Mouse (Mus musculus): ENCODE measurements at regions not wholly inside any gene's neighbourhood (a gene's known extent, or its start where the extent isn't known, plus 50 kb on each side); places are given as distances from the start of the nearest gene placed in this dataset.
A peak's percentile ranks its signal among the peaks of the same experiment; 100 is the strongest.

DNA sequence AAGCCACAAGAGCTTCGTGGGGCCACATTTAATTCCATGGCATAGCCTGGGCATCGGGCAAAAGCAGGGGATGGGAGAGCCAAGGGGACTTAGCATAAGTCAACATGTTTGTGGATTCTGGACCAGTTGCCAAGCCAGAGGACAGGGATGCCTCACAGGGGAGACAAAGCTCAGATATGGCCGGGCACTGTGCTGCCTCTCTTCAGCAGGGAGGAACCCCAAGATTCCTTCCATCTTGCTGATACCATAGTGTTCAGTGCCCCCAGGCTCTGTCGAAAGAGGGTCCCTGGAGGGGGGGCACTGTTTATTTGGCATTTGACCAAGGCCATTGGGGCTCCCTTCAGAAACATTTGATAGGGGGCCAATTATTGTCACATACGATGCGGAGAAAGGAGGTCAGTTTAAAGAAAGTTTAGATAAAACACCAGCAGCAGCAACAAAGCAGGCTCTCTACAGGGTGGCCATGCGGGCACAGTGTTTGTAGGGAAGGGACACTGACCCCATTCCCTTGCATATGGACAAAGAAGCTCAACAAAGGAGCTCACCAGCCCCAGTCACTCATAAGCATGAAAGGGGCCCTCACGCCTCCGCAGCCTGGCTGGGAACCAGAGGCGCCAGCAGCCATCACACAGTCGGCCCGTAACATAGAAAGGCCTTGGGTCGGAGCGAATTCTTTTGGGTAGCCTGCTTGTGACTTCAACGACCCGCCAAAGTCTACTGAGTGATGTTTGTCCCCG, 107.6 kb upstream of the 1700016C15Rik start:
- 0 out of 2 replicates have a peak, but pooled peaks cover 5% of the 10 kb centered on the region for H3K4me1 ChIP-seq (replicated peaks; ENCODE audit: control insufficient read depth, insufficient read depth, low read length)
- H3K4me2 ChIP-seq (replicated peaks): no peak overlapping the region
- H3K27me3 ChIP-seq (ENCODE audit: control insufficient read depth, insufficient read depth, low read length): no peaks in the 10 kb centered on the region
- H3K9me3 ChIP-seq (ENCODE audit: control insufficient read depth, low read length): no peaks in the 10 kb centered on the region
- no peak for DNase-seq (ENCODE audit: low spot score)
- ATAC-seq (ENCODE audit: low FRiP score): peak; percentile 54; the same call in 1 of the 2 replicates
- 36% methylated on average over 17 of the region's 17 CpGs for WGBS
- H3K36me3 ChIP-seq (replicated peaks; ENCODE audit: control insufficient read depth, insufficient read depth): no peaks in the 10 kb centered on the region
- no peak overlapping the region for H3K4me3 ChIP-seq (replicated peaks; ENCODE audit: low read length)
- no peak overlapping the region for H3K27ac ChIP-seq
- H3K9ac ChIP-seq: no peak overlapping the region

- no peak for ATAC-seq (ENCODE audit: low FRiP score)
- no peak overlapping the region for H3K4me2 ChIP-seq (replicated peaks)
- DNase-seq (ENCODE audit: low spot score): no peak
- H3K27me3 ChIP-seq (ENCODE audit: control insufficient read depth, insufficient read depth, low read length): no peaks in the 10 kb centered on the region
- H3K4me1 ChIP-seq (replicated peaks; ENCODE audit: control insufficient read depth, insufficient read depth, low read length): 0 out of 2 replicates have a peak, but pooled peaks cover 5% of the 10 kb centered on the region
- H3K9me3 ChIP-seq (ENCODE audit: control insufficient read depth, low read length): no peaks in the 10 kb centered on the region
- H3K36me3 ChIP-seq (replicated peaks; ENCODE audit: control insufficient read depth, insufficient read depth): no peaks in the 10 kb centered on the region
- H3K9ac ChIP-seq: no peak overlapping the region
- WGBS: 29% methylated on average over 6 of the region's 6 CpGs
- H3K27ac ChIP-seq: no peak overlapping the region
- no peak overlapping the region for H3K4me3 ChIP-seq (replicated peaks; ENCODE audit: low read length)
These were observed 106.3 kb upstream of the 1700016C15Rik start for GRCm38 (mm10) chr1:177623304-177623726.

DNA sequence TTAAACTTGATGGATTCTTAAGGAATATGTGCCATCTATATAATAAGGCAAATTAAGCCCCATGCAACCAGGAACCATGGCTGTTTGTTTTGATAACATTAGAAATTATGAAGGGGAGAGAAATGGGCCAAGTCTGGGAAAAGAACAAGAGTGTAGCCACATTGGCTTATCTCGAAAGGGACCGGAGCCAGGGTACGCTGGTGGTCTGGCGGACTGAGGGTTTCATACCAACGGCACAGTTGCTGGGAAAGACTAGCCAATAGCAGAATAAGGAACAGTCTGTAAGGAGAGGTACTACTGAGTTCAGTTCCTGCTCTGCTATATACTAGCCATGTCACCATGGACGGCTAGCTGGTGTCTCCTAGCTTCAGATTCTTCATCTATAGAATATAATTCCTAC, 105.9 kb upstream of the 1700016C15Rik start:
- Histone ChIP-seq H3K9ac (no peak overlapping the region), H3K27ac (no peak overlapping the region), H3K4me1 (replicated peaks; ENCODE audit: control insufficient read depth, insufficient read depth, low read length) (0 out of 2 replicates have a peak, but pooled peaks cover 5% of the 10 kb centered on the region), H3K9me3 (ENCODE audit: control insufficient read depth, low read length) (no peaks in the 10 kb centered on the region), H3K27me3 (ENCODE audit: control insufficient read depth, insufficient read depth, low read length) (no peaks in the 10 kb centered on the region), H3K36me3 (replicated peaks; ENCODE audit: control insufficient read depth, insufficient read depth) (no peaks in the 10 kb centered on the region), H3K4me3 (replicated peaks; ENCODE audit: low read length) (no peak overlapping the region), H3K4me2 (replicated peaks) (no peak overlapping the region)
- 77% methylated on average over 6 of the region's 6 CpGs for WGBS
- DNase-seq (ENCODE audit: low spot score) (no peak), ATAC-seq (ENCODE audit: low FRiP score) (no peak)

- no peaks in the 10 kb centered on the region for H3K27me3 ChIP-seq (ENCODE audit: control insufficient read depth, insufficient read depth, low read length)
- no peak for DNase-seq (ENCODE audit: low spot score)
- no peaks in the 10 kb centered on the region for H3K36me3 ChIP-seq (replicated peaks; ENCODE audit: control insufficient read depth, insufficient read depth)
- H3K4me1 ChIP-seq (replicated peaks; ENCODE audit: control insufficient read depth, insufficient read depth, low read length): 0 out of 2 replicates have a peak, but pooled peaks cover 4% of the 10 kb centered on the region
- no peak overlapping the region for H3K4me2 ChIP-seq (replicated peaks)
- H3K9ac ChIP-seq: no peak overlapping the region
- H3K9me3 ChIP-seq (ENCODE audit: control insufficient read depth, low read length): no peaks in the 10 kb centered on the region
- ATAC-seq (ENCODE audit: low FRiP score): no peak
- no peak overlapping the region for H3K4me3 ChIP-seq (replicated peaks; ENCODE audit: low read length)
- no peak overlapping the region for H3K27ac ChIP-seq
- 95% methylated on average over 4 of the region's 4 CpGs for WGBS
These were observed 101.8 kb upstream of the 1700016C15Rik start for GRCm38 (mm10) chr1:177627814-177628213.

DNA sequence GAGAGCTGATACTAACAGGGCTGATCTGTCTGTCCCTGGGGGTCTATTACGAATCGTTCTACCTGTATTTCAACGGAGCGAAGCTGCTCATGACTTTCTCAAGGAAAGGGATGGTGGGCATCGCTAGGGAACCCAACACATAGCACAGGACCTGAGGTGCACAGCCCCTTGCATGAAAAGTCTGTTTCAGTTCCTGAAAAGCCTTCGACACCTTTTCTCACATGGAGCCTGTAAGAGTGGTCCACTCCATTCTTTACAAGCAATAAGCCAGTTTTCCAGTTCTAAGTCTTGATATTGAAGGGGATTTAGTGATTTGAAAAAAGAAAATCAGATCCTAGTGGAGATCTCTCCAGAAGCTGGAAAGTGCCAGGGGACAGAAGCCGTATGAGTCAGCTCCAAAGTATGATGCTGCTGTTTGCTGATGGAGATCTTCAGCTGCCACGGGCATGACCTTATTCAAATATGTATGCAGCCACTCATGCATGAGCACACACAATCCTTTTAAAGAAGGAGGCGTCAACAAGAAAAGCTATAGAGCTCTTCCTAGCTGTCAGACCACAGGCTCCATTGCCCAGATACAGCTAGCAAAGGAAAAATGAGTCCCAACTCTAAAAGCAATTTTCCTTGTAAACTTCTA, 95.5 kb upstream of the 1700016C15Rik start:
- no peak overlapping the region for H3K9ac ChIP-seq
- no peaks in the 10 kb centered on the region for H3K27me3 ChIP-seq (ENCODE audit: control insufficient read depth, insufficient read depth, low read length)
- DNase-seq (ENCODE audit: low spot score): no peak
- no peak overlapping the region for H3K4me2 ChIP-seq (replicated peaks)
- ATAC-seq (ENCODE audit: low FRiP score): no peak
- 74% methylated on average over 9 of the region's 9 CpGs for WGBS
- H3K4me1 ChIP-seq (replicated peaks; ENCODE audit: control insufficient read depth, insufficient read depth, low read length): 0 out of 2 replicates have a peak, but pooled peaks cover 4% of the 10 kb centered on the region
- H3K4me3 ChIP-seq (replicated peaks; ENCODE audit: low read length): no peak overlapping the region
- H3K9me3 ChIP-seq (ENCODE audit: control insufficient read depth, low read length): no peaks in the 10 kb centered on the region
- H3K27ac ChIP-seq: no peak overlapping the region
- no peaks in the 10 kb centered on the region for H3K36me3 ChIP-seq (replicated peaks; ENCODE audit: control insufficient read depth, insufficient read depth)

GRCm38 (mm10) chr1:177637061-177637460, 92.6 kb upstream of the 1700016C15Rik start:
- H3K27me3 ChIP-seq (ENCODE audit: control insufficient read depth, insufficient read depth, low read length): no peaks in the 10 kb centered on the region
- DNase-seq (ENCODE audit: low spot score): no peak
- H3K36me3 ChIP-seq (replicated peaks; ENCODE audit: control insufficient read depth, insufficient read depth): no peaks in the 10 kb centered on the region
- peaks cover 15% of the 10 kb centered on the region for H3K4me1 ChIP-seq (replicated peaks; ENCODE audit: control insufficient read depth, insufficient read depth, low read length)
- H3K9ac ChIP-seq: no peak overlapping the region
- no peaks in the 10 kb centered on the region for H3K9me3 ChIP-seq (ENCODE audit: control insufficient read depth, low read length)
- 85% methylated on average over 9 of the region's 9 CpGs for WGBS
- ATAC-seq (ENCODE audit: low FRiP score): no peak
- no peak overlapping the region for H3K4me2 ChIP-seq (replicated peaks)
- H3K4me3 ChIP-seq (replicated peaks; ENCODE audit: low read length): no peak overlapping the region
- H3K27ac ChIP-seq: no peak overlapping the region

DNA sequence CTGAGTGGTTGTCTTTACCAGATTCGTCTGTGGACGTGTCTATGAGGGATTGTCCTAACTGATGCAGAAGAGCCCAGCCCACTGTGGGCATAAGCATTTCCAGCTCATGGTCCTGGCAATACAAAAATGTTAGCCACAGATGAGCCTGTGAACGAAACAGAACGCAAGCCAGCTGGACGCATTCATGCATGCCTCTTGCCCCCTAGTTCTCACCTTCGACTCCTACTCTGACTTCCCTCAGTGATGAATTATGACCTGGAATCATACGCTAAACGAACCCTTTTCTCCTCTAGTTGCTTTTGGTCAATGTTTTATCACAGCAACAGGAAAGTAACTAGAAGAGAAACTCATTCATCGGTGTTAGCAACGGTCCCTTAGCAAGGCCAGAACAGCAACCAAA, 91.2 kb upstream of the 1700016C15Rik start:
- Histone ChIP-seq H3K9ac (no peak overlapping the region), H3K36me3 (replicated peaks; ENCODE audit: control insufficient read depth, insufficient read depth) (no peaks in the 10 kb centered on the region), H3K27me3 (ENCODE audit: control insufficient read depth, insufficient read depth, low read length) (no peaks in the 10 kb centered on the region), H3K9me3 (ENCODE audit: control insufficient read depth, low read length) (no peaks in the 10 kb centered on the region), H3K4me1 (replicated peaks; ENCODE audit: control insufficient read depth, insufficient read depth, low read length) (peaks cover 13% of the 10 kb centered on the region), H3K4me3 (replicated peaks; ENCODE audit: low read length) (no peak overlapping the region), H3K27ac (no peak overlapping the region), H3K4me2 (replicated peaks) (no peak overlapping the region)
- 83% methylated on average over 10 of the region's 10 CpGs for WGBS
- DNase-seq (ENCODE audit: low spot score) (no peak), ATAC-seq (ENCODE audit: low FRiP score) (no peak)

DNA sequence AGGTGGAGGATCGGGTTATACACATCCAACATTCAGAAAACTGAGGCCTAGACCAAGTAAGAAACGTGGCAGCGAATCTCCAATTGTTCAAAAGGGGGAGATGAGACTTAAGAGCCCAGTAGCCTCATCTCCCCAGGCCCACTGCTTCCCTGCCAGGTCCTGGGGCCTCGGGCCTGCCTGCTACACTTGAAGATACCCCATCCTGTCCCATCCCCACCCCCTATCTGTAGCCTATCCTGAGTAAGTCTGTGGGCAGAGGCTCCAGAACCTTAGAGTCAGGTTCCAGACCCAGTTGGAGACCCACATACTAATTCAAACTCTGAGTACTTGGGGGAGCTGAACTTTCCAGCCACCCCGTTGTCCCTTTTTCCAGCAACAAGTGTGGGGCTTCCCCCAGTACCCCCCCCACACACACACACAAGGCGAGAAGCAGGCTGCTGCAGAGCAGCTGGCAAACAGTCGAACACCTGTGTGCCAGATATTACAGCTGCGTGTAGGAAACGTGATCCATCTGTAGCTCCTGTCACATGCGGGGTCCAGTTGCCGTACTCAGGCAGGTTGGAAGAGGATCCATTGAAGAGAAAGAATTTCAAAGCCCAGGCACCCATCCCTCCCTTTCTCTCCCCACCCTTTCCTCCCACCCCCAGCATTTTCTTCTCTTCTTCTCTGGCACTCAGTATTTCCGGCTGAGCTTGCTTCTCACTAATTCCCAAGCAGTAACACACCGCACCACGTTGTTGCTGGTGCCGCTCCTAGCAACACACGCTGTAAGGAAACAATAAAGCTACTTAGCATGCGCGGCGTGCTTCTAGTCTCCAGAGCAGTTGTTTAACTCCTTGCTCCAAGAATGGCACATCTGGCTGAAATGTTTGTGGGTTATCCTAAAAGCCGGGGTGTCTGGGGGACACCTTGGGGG, 89.4 kb upstream of the 1700016C15Rik start:
- DNase-seq (ENCODE audit: low spot score) (peak; percentile 69), ATAC-seq (ENCODE audit: low FRiP score) (peak; percentile 85)
- Histone ChIP-seq H3K27ac (no peak overlapping the region), H3K36me3 (replicated peaks; ENCODE audit: control insufficient read depth, insufficient read depth) (no peaks in the 10 kb centered on the region), H3K9me3 (ENCODE audit: control insufficient read depth, low read length) (no peaks in the 10 kb centered on the region), H3K4me1 (replicated peaks; ENCODE audit: control insufficient read depth, insufficient read depth, low read length) (peaks cover 13% of the 10 kb centered on the region), H3K4me3 (replicated peaks; ENCODE audit: low read length) (peak overlapping the region; percentile 23), H3K4me2 (replicated peaks) (peak overlapping the region; percentile 51), H3K27me3 (ENCODE audit: control insufficient read depth, insufficient read depth, low read length) (no peaks in the 10 kb centered on the region), H3K9ac (peak overlapping the region; percentile 18)
- 20% methylated on average over 20 of the region's 20 CpGs for WGBS

Measured in hindbrain, embryonic 14.5 days (tissue).